Mouse (Mus musculus): ENCODE measurements around the gene Nfe2l2. TPM values are rescaled to one million over a fixed set of nuclear protein-coding genes. Genes with fewer than 3 reads are reported as not detected.
"Not testable (repeated sequence)": the region's sequence is repeated elsewhere in the genome, so short reads cannot be mapped to it uniquely, and the experiment has no call there.

Nfe2l2 gene
- polyA plus RNA-seq, 1 experiment: 48.4 TPM

- Histone ChIP-seq H3K79me3 (ENCODE audit: low read depth) (no peaks in the 10 kb centered on the region), H3K4me3 (ENCODE audit: insufficient read depth, poor library complexity, severe bottlenecking) (no peak overlapping the region), H3K79me2 (ENCODE audit: control insufficient read depth, insufficient read depth) (no peaks in the 10 kb centered on the region), H3ac (ENCODE audit: control insufficient read depth, insufficient read length, low read depth) (no peak overlapping the region), H3K36me3 (ENCODE audit: control insufficient read depth, insufficient read depth) (no peaks in the 10 kb centered on the region), H3K27me3 (ENCODE audit: control insufficient read depth, insufficient read depth, insufficient read length) (no peaks in the 10 kb centered on the region)
- TF ChIP-seq CTCF (IDR thresholded peaks at IDR 0.05; ENCODE audit: control insufficient read depth, insufficient read depth, insufficient read length) (no peak), FOSL1 (IDR thresholded peaks at IDR 0.05; ENCODE audit: insufficient read depth, low read length, poor library complexity, severe bottlenecking) (no peak), CEBPB (IDR thresholded peaks at IDR 0.05; ENCODE audit: low read depth) (no peak), USF1 (IDR thresholded peaks at IDR 0.05; ENCODE audit: low read depth) (no peak)
Observed at GRCm38 (mm10) chr2:75637361-75637760, 67.1 kb downstream of the Nfe2l2 start.

- not testable (repeated sequence) for H3K4me3 ChIP-seq (ENCODE audit: insufficient read depth, poor library complexity, severe bottlenecking); H3K79me3 ChIP-seq (ENCODE audit: low read depth); H3K79me2 ChIP-seq (ENCODE audit: control insufficient read depth, insufficient read depth); H3ac ChIP-seq (ENCODE audit: control insufficient read depth, insufficient read length, low read depth); H3K36me3 ChIP-seq (ENCODE audit: control insufficient read depth, insufficient read depth); H3K27me3 ChIP-seq (ENCODE audit: control insufficient read depth, insufficient read depth, insufficient read length)
Observed at GRCm38 (mm10) chr2:75637055-75637304, 67.5 kb downstream of the Nfe2l2 start.

- Histone ChIP-seq H3K79me3 (ENCODE audit: low read depth) (no peaks in the 10 kb centered on the region), H3K27me3 (ENCODE audit: control insufficient read depth, insufficient read depth, insufficient read length) (no peaks in the 10 kb centered on the region), H3K36me3 (ENCODE audit: control insufficient read depth, insufficient read depth) (no peaks in the 10 kb centered on the region), H3ac (ENCODE audit: control insufficient read depth, insufficient read length, low read depth) (no peak overlapping the region), H3K79me2 (ENCODE audit: control insufficient read depth, insufficient read depth) (no peaks in the 10 kb centered on the region), H3K4me3 (ENCODE audit: insufficient read depth, poor library complexity, severe bottlenecking) (no peak overlapping the region)
- TF ChIP-seq USF1 (IDR thresholded peaks at IDR 0.05; ENCODE audit: low read depth) (no peak), MAX (IDR thresholded peaks at IDR 0.05) (no peak), CTCF (IDR thresholded peaks at IDR 0.05; ENCODE audit: control insufficient read depth, insufficient read depth, insufficient read length) (peak; percentile 15), CEBPB (IDR thresholded peaks at IDR 0.05; ENCODE audit: low read depth) (no peak), MYOD1 (IDR thresholded peaks at IDR 0.05; ENCODE audit: control insufficient read depth, insufficient read length, low read depth) (no peak), MYOG (IDR thresholded peaks at IDR 0.05; ENCODE audit: control insufficient read depth, extremely low read depth, insufficient read length) (no peak)
Observed at GRCm38 (mm10) chr2:75636261-75637054, 68.0 kb downstream of the Nfe2l2 start.

GRCm38 (mm10) chr2:75634431-75634830, 70.0 kb downstream of the Nfe2l2 start:
- not testable (repeated sequence) for H3K36me3 ChIP-seq (ENCODE audit: control insufficient read depth, insufficient read depth); H3K4me3 ChIP-seq (ENCODE audit: insufficient read depth, poor library complexity, severe bottlenecking); H3ac ChIP-seq (ENCODE audit: control insufficient read depth, insufficient read length, low read depth); H3K79me3 ChIP-seq (ENCODE audit: low read depth); H3K27me3 ChIP-seq (ENCODE audit: control insufficient read depth, insufficient read depth, insufficient read length); H3K79me2 ChIP-seq (ENCODE audit: control insufficient read depth, insufficient read depth)

- H3K36me3 ChIP-seq (ENCODE audit: control insufficient read depth, insufficient read depth): no peaks in the 10 kb centered on the region
- H3K27me3 ChIP-seq (ENCODE audit: control insufficient read depth, insufficient read depth, insufficient read length): no peaks in the 10 kb centered on the region
- no peak overlapping the region for H3ac ChIP-seq (ENCODE audit: control insufficient read depth, insufficient read length, low read depth)
- H3K79me2 ChIP-seq (ENCODE audit: control insufficient read depth, insufficient read depth): no peaks in the 10 kb centered on the region
- H3K79me3 ChIP-seq (ENCODE audit: low read depth): no peaks in the 10 kb centered on the region
- no peak overlapping the region for H3K4me3 ChIP-seq (ENCODE audit: insufficient read depth, poor library complexity, severe bottlenecking)
- TF ChIP-seq MYOD1 (IDR thresholded peaks at IDR 0.05; ENCODE audit: control insufficient read depth, insufficient read length, low read depth): no peak
- no peak for TF ChIP-seq CTCF (IDR thresholded peaks at IDR 0.05; ENCODE audit: control insufficient read depth, insufficient read depth, insufficient read length)
- TF ChIP-seq USF1 (IDR thresholded peaks at IDR 0.05; ENCODE audit: low read depth): no peak
- no peak for TF ChIP-seq FOSL1 (IDR thresholded peaks at IDR 0.05; ENCODE audit: insufficient read depth, low read length, poor library complexity, severe bottlenecking)
- TF ChIP-seq MAX (IDR thresholded peaks at IDR 0.05): no peak
- TF ChIP-seq CEBPB (IDR thresholded peaks at IDR 0.05; ENCODE audit: low read depth): no peak
- no peak for TF ChIP-seq MYOG (IDR thresholded peaks at IDR 0.05; ENCODE audit: control insufficient read depth, extremely low read depth, insufficient read length)
Observed at GRCm38 (mm10) chr2:75633784-75634183, 70.7 kb downstream of the Nfe2l2 start.

- Histone ChIP-seq H3K27me3 (ENCODE audit: control insufficient read depth, insufficient read depth, insufficient read length) (no peaks in the 10 kb centered on the region), H3K36me3 (ENCODE audit: control insufficient read depth, insufficient read depth) (no peaks in the 10 kb centered on the region), H3K79me3 (ENCODE audit: low read depth) (no peaks in the 10 kb centered on the region), H3K4me3 (ENCODE audit: insufficient read depth, poor library complexity, severe bottlenecking) (no peak overlapping the region), H3K79me2 (ENCODE audit: control insufficient read depth, insufficient read depth) (no peaks in the 10 kb centered on the region), H3ac (ENCODE audit: control insufficient read depth, insufficient read length, low read depth) (no peak overlapping the region)
- TF ChIP-seq MYOG (IDR thresholded peaks at IDR 0.05; ENCODE audit: control insufficient read depth, extremely low read depth, insufficient read length): no peak
- no peak for TF ChIP-seq CEBPB (IDR thresholded peaks at IDR 0.05; ENCODE audit: low read depth)
- TF ChIP-seq MAX (IDR thresholded peaks at IDR 0.05): no peak
- TF ChIP-seq USF1 (IDR thresholded peaks at IDR 0.05; ENCODE audit: low read depth): no peak
- no peak for TF ChIP-seq CTCF (IDR thresholded peaks at IDR 0.05; ENCODE audit: control insufficient read depth, insufficient read depth, insufficient read length)
- no peak for TF ChIP-seq MYOD1 (IDR thresholded peaks at IDR 0.05; ENCODE audit: control insufficient read depth, insufficient read length, low read depth)
- TF ChIP-seq FOSL1 (IDR thresholded peaks at IDR 0.05; ENCODE audit: insufficient read depth, low read length, poor library complexity, severe bottlenecking): no peak
Observed at GRCm38 (mm10) chr2:75633381-75633780, 71.1 kb downstream of the Nfe2l2 start.
